Mouse (Mus musculus) cerebellum, postnatal 36 days (tissue): ENCODE results near the gene Cul4b.
"Not testable (repeated sequence)": the region's sequence is repeated elsewhere in the genome, so short reads cannot be mapped to it uniquely, and the experiment has no call there.

Experiments used
- DNase-seq, 2 experiments: peaks; one replicate each; pipeline ENCODE4 v3.0.0; 2021 to 2022; ENCODE audit warnings: mixed read lengths in 2 of 2

Cul4b gene

GRCm38 (mm10) chrX:38576078-38576477 is at the start of gene Cul4b:
Cul4b (minus strand) TSS chrX:38576196.
- DNase-seq: no peak

- peak; percentile 19 to 28 for DNase-seq
These were observed 25.0 kb upstream of the Cul4b start for GRCm38 (mm10) chrX:38600995-38601369.

GRCm38 (mm10) chrX:38600177-38600994 is 24.4 kb upstream of the Cul4b start, which contains the start of gene Mcts1:
Mcts1 (plus strand) TSS chrX:38600578.
- DNase-seq: peak; percentile 65 to 74

GRCm38 (mm10) chrX:38593180-38593889 is 17.3 kb upstream of the Cul4b start:
- no peak for DNase-seq

- DNase-seq: no peak
These were observed 15.8 kb upstream of the Cul4b start for GRCm38 (mm10) chrX:38591749-38592148.

- no peak for DNase-seq
These were observed 13.8 kb upstream of the Cul4b start for GRCm38 (mm10) chrX:38589827-38590226.

GRCm38 (mm10) chrX:38583261-38583660 is 7.3 kb upstream of the Cul4b start:
- no peak for DNase-seq

- no peak for DNase-seq
These were observed 5.1 kb upstream of the Cul4b start for GRCm38 (mm10) chrX:38581140-38581539.

- DNase-seq: no peak
These were observed 9.3 kb downstream of the Cul4b start for GRCm38 (mm10) chrX:38566521-38567205.

GRCm38 (mm10) chrX:38565176-38565542 is 10.8 kb downstream of the Cul4b start:
- DNase-seq: no peak

GRCm38 (mm10) chrX:38564542-38565175 is 11.3 kb downstream of the Cul4b start:
- peak; percentile 82 to 88 for DNase-seq

GRCm38 (mm10) chrX:38563941-38564541 is 12.0 kb downstream of the Cul4b start:
- DNase-seq: peak; percentile 9 to 30

GRCm38 (mm10) chrX:38553255-38553654 is 22.7 kb downstream of the Cul4b start:
- no peak for DNase-seq

GRCm38 (mm10) chrX:38514556-38514955 is 61.4 kb downstream of the Cul4b start:
- peak; percentile 31 to 46 for DNase-seq

- DNase-seq: no peak
These were observed 71.2 kb downstream of the Cul4b start for GRCm38 (mm10) chrX:38504846-38505245.

GRCm38 (mm10) chrX:38502182-38502581 is 73.8 kb downstream of the Cul4b start:
- DNase-seq: not testable (repeated sequence)

GRCm38 (mm10) chrX:38485464-38485863 is 90.5 kb downstream of the Cul4b start:
- not testable (repeated sequence) for DNase-seq
